Mouse (Mus musculus) lung, embryonic 16.5 days (tissue): ENCODE results near the gene Galnt17. TPM values are rescaled to one million over a fixed set of nuclear protein-coding genes. Genes with fewer than 3 reads are reported as not detected.

ENCODE experiments used
- ATAC-seq: fragments of 200-750 bp; cut with Nextera tagmentation; 2 replicates; pipeline ENCODE4 v1.8.0; 2017; ENCODE audit warnings: low read depth, mild to moderate bottlenecking, moderate library complexity
- H3K27ac ChIP-seq: fragments of 300-500 bp; sonication (generic); 2 replicates; pipeline ENCODE4 v1.5.1; 2014; ENCODE audit warnings: mild to moderate bottlenecking, control low read depth, low read length
- H3K27me3 ChIP-seq: fragments of 300-500 bp; sonication (generic); 2 replicates; pipeline ENCODE4 v1.6.1; 2014; ENCODE audit warnings: low read depth, low read length, mixed read lengths; ENCODE audit not compliant: control insufficient read depth, insufficient read depth
- H3K36me3 ChIP-seq: fragments of 300-500 bp; sonication (generic); 2 replicates; pipeline ENCODE4 v1.6.1; 2014; ENCODE audit warnings: low read length; ENCODE audit not compliant: control insufficient read depth, insufficient read depth
- H3K4me1 ChIP-seq: fragments of 300-500 bp; sonication (generic); replicated peaks from 2 replicates; pipeline ENCODE4 v1.6.1; 2014; ENCODE audit warnings: low read length, mixed read lengths; ENCODE audit not compliant: control insufficient read depth, insufficient read depth
- H3K4me2 ChIP-seq: fragments of 300-500 bp; sonication (generic); 2 replicates; pipeline ENCODE4 v1.6.1; 2014; ENCODE audit warnings: low read depth, low read length, control low read depth
- H3K4me3 ChIP-seq: fragments of 300-500 bp; sonication (generic); 2 replicates; pipeline ENCODE4 v1.5.1; 2014; ENCODE audit warnings: mild to moderate bottlenecking, low read length, control low read depth
- H3K9ac ChIP-seq: fragments of 300-500 bp; sonication (generic); 2 replicates; pipeline ENCODE4 v1.6.1; 2014; ENCODE audit warnings: low read length, control low read depth
- H3K9me3 ChIP-seq: fragments of 300-500 bp; sonication (generic); 2 replicates; pipeline ENCODE4 v1.6.1; 2016; ENCODE audit warnings: low read length; ENCODE audit not compliant: control insufficient read depth
- WGBS: fragments of 180-500 bp; shearing (Covaris S2); extraction: QIAGEN DNeasy Blood & Tissue Kit; methylation state at CpG from one replicate; pipeline ENCODE4 v1.1.7; 2014; 5-methylcytosine and 5-hydroxymethylcytosine counted together
- polyA plus RNA-seq: library from polyadenylated mRNA; unstranded; fragments of >200 nt; fragmentation: Nextera tagmentation; extraction: Ambion mirVana; gene quantifications from 2 replicates; pipeline ENCODE4 v1.2.1, GENCODE M21; 2015

Gene Galnt17
- polyA plus RNA-seq, 1 experiment from 2014 or later = 0.80 TPM

DNA sequence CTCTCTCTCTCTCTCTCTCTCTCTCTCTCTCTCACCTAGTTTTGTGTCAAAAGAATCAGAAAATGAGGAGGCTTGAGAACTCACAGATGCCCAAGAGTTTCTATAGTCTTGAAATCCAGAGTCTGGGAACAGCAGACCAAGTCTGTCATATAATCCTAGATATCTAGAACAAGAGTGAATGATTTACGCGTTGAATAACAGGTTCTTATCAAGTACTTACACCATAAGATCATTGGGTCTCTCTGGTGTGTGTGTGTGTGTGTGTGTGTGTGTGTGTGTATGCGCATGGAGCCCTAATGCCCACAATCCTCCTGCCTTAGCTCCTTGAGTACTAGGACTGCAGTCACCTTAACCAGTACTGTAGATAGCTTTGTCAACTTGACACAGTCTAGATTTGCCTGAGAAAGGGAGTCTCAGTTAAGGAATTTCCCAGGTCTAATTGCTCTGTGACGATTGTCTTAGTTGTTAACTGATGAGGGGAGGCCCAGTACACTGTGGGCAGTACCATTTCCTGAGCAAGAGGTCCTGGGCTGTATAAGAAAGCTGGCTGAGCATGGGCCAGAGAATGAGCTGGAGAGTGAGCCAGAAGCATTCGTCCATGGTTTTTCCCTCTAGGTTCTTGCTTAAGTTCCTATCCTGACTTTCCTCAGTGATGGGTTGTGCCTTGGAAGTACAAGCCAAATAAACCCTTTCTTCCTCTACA, 268.5 kb downstream of the Galnt17 start:
- H3K9ac ChIP-seq = no peak overlapping the region
- H3K4me1 ChIP-seq = no peaks in the 10 kb centered on the region
- no peaks in the 10 kb centered on the region for H3K9me3 ChIP-seq
- H3K27ac ChIP-seq = no peak overlapping the region
- no peaks in the 10 kb centered on the region for H3K27me3 ChIP-seq
- no peaks in the 10 kb centered on the region for H3K36me3 ChIP-seq
- H3K4me2 ChIP-seq = no peak overlapping the region
- 61% methylated on average over 5 of the region's 5 CpGs for WGBS
- no peak for ATAC-seq
- no peak overlapping the region for H3K4me3 ChIP-seq

DNA sequence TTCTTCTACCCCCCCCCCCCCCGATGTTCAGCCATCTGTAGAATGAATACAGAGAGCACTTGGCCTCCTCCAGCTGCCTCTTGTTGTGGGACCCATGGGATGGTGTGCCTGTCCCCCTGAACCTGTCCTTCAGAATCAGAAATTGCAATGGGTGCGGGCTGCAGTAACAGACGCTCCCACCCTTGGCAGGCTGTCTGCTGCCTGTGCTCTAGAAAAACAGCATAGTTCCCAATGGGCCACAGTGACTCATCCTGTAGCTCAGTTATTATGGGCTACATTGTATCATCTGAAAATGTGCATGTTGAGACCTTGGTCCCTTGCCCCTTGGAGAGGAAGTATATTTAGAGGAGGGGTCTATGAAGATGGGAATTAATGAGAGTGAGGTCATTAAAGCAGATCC, 283.8 kb downstream of the Galnt17 start:
- Histone ChIP-seq H3K9ac (no peak overlapping the region), H3K4me1 (no peaks in the 10 kb centered on the region), H3K9me3 (no peaks in the 10 kb centered on the region), H3K36me3 (no peaks in the 10 kb centered on the region), H3K27me3 (no peaks in the 10 kb centered on the region), H3K4me3 (no peak overlapping the region), H3K4me2 (no peak overlapping the region), H3K27ac (no peak overlapping the region)
- ATAC-seq = no peak
- 79% methylated on average over 3 of the region's 3 CpGs for WGBS

DNA sequence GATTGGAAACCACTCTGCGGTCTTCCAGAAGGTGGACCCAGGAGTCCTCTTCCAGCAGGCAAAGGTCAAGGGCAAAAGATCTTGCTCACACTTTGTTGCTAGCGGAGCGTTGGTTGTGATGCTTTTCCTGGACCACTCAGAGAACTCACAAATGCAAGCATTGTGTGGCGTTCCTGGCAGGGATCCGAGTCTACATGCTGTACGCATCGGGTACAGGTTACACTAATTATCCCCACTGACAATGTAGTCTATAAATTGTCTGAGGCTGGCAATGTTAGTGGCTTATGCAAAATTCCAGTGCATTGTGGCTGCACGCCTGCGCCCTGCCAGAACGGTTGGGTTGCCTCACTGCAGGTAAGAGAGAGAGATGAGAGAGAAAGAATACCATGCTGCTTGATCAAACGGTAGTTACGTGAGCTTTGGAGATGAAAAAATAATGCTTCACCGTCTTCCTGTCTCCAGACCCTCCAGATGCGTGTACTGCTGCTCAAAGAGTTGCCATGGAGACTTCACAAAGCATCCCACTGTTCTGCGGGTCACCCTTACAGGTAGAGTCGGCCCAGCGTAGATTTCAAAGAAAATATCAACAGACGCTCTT, 285.8 kb downstream of the Galnt17 start:
- WGBS = 75% methylated on average over 18 of the region's 18 CpGs
- Histone ChIP-seq H3K4me3 (no peak overlapping the region), H3K27me3 (no peaks in the 10 kb centered on the region), H3K4me1 (no peaks in the 10 kb centered on the region), H3K9ac (no peak overlapping the region), H3K27ac (no peak overlapping the region), H3K4me2 (no peak overlapping the region), H3K36me3 (no peaks in the 10 kb centered on the region), H3K9me3 (no peaks in the 10 kb centered on the region)
- no peak for ATAC-seq

DNA sequence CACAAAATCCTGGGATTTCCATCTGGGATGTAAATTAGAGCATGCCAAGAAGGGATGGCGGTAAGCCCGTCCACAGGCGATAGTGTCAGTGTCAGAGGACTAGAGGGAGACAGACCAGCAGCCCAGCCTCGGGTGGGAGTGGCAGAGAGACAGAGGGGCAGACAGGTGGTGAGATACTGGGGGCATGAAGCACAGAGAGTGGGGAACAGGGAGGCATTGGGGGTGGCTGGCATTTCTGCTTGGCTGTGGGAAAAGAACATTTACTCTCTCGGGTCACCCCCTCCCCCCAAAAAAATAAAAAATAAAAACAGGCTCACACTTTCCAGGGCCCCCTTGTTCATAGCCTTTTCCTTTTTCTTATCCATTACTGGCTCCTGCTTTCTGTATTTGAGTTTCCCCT, 287.4 kb downstream of the Galnt17 start:
- no peaks in the 10 kb centered on the region for H3K36me3 ChIP-seq
- no peaks in the 10 kb centered on the region for H3K4me1 ChIP-seq
- H3K27ac ChIP-seq = no peak overlapping the region
- WGBS = 86% methylated on average over 5 of the region's 5 CpGs
- no peak overlapping the region for H3K9ac ChIP-seq
- H3K4me2 ChIP-seq = no peak overlapping the region
- ATAC-seq = no peak
- no peak overlapping the region for H3K4me3 ChIP-seq
- no peaks in the 10 kb centered on the region for H3K9me3 ChIP-seq
- no peaks in the 10 kb centered on the region for H3K27me3 ChIP-seq

DNA sequence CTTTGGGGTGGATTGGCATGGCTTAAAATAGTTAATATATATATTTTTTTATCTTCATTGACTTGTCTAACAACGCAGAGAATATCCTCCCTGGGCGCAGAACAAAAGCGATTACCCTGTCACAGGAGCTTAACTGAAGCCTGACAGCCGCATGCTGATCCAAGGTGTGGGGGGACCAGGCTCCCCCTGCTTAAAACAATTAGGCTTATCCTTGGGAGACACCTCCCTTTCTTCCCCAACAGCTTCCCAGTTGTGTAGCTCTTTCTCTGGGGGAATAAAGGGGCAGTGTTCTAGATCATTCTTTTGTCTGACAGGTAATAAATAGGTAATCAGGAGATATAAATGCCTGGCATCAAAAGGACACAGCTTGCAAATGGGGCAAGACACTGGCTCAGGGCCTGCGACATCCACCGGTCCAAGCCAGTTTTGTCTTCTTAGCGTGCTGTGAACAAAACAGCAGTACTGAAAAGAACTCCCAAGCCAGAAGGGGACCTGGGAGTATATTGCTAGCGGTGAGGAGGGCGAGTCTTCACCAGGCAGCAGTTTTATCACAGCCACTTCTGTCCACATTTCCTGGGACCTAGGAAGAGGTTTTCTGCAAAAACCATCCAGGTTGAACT, 288.8 kb downstream of the Galnt17 start:
- no peaks in the 10 kb centered on the region for H3K27me3 ChIP-seq
- ATAC-seq = no peak
- H3K4me1 ChIP-seq = no peaks in the 10 kb centered on the region
- H3K4me2 ChIP-seq = no peak overlapping the region
- H3K27ac ChIP-seq = no peak overlapping the region
- no peak overlapping the region for H3K9ac ChIP-seq
- H3K4me3 ChIP-seq = no peak overlapping the region
- 60% methylated on average over 9 of the region's 9 CpGs for WGBS
- no peaks in the 10 kb centered on the region for H3K36me3 ChIP-seq
- no peaks in the 10 kb centered on the region for H3K9me3 ChIP-seq

DNA sequence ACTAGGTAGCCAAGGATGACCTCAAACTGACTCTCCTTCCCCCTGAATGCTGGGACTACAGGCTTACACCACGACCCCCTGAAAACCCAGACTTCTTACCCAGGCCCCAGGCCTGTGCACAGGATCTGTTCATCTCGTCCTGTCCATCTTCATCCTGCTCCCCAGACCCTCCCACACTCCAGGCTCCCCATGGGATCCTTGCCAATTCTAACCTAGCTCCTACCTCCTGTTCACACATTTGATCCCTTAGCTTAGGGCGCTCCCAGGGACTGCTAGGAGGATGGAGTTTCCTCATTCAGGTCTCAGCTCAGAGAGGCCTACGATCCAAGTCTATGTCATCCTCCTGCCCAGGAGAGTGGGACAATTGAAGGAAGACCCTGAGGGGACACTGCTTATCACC, 292.2 kb downstream of the Galnt17 start:
- no peaks in the 10 kb centered on the region for H3K4me1 ChIP-seq
- no peaks in the 10 kb centered on the region for H3K9me3 ChIP-seq
- no peaks in the 10 kb centered on the region for H3K27me3 ChIP-seq
- no peak overlapping the region for H3K27ac ChIP-seq
- H3K4me3 ChIP-seq = no peak overlapping the region
- WGBS = 73% methylated on average over 4 of the region's 4 CpGs
- ATAC-seq = no peak
- H3K4me2 ChIP-seq = no peak overlapping the region
- H3K36me3 ChIP-seq = no peaks in the 10 kb centered on the region
- H3K9ac ChIP-seq = no peak overlapping the region

DNA sequence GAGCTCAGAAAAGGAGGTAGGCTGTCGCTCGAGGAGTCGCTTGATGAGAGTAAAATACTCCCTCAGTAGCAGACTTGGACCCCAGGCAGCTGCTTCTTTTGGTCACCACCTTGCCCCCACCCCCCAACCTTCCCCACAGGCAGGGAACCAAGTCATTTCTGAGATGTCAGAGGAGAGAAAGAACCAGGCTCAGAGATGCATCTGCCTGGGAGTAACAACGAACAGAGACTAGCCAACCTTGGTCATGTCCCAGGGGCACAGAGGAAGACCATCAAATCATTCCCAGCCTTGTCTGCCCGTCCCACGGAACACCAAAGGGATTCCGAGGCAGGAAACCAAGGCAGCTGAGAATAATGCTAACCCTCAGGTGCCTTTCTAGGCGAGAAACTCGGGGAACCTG, 293.0 kb downstream of the Galnt17 start:
- Histone ChIP-seq H3K9me3 (no peaks in the 10 kb centered on the region), H3K27me3 (no peaks in the 10 kb centered on the region), H3K9ac (no peak overlapping the region), H3K4me1 (no peaks in the 10 kb centered on the region), H3K36me3 (no peaks in the 10 kb centered on the region), H3K4me3 (no peak overlapping the region), H3K4me2 (no peak overlapping the region), H3K27ac (no peak overlapping the region)
- ATAC-seq = no peak
- 71% methylated on average over 9 of the region's 9 CpGs for WGBS

DNA sequence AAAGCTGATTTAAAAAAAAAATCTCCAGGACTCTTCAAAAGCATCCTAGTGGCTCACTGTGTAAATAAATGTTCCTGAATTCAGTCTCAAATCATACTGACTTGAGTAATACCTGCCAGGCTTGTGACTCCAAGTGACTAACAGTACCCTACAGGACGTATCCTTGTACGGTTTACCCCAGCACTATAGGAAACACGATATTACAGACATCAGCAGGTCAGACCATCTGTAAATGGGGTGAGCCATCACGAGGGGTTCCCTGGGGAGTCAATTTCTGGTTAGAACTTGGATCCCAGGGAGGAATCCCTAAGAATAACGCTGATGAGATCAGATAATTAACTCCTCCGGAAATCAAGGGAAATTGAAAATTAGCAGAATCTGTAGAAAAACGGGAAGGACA, 294.5 kb downstream of the Galnt17 start:
- Histone ChIP-seq H3K36me3 (no peaks in the 10 kb centered on the region), H3K27ac (no peak overlapping the region), H3K9ac (no peak overlapping the region), H3K4me2 (no peak overlapping the region), H3K4me1 (no peaks in the 10 kb centered on the region), H3K9me3 (no peaks in the 10 kb centered on the region), H3K4me3 (no peak overlapping the region), H3K27me3 (no peaks in the 10 kb centered on the region)
- 72% methylated on average over 7 of the region's 7 CpGs for WGBS
- no peak for ATAC-seq

DNA sequence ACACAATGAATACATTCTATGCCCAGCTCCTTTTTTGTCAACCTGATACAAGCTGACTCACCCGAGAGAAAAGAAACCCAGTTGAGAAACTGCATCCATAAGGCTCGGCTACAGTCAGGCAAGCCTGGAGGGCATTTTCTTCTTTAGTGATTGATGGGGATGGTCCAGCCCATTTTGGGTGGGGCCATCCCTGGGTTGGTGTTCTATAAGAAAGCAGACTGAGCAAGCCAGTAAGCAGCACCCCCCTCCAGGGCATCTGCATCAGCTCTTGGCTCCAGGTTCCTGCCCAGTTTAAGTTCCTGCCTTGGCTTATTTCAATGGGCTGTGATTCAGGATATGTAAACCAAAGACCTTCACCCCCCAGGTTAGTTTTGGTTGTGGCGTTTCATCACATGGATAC, 295.2 kb downstream of the Galnt17 start:
- Histone ChIP-seq H3K9me3 (no peaks in the 10 kb centered on the region), H3K27ac (no peak overlapping the region), H3K4me3 (no peak overlapping the region), H3K27me3 (no peaks in the 10 kb centered on the region), H3K9ac (no peak overlapping the region), H3K4me2 (no peak overlapping the region), H3K36me3 (no peaks in the 10 kb centered on the region), H3K4me1 (no peaks in the 10 kb centered on the region)
- WGBS = 72% methylated on average over 3 of the region's 3 CpGs
- ATAC-seq = no peak
